ENCODE assay signal across 23 mouse cellular contexts in the genomic region with DNA sequence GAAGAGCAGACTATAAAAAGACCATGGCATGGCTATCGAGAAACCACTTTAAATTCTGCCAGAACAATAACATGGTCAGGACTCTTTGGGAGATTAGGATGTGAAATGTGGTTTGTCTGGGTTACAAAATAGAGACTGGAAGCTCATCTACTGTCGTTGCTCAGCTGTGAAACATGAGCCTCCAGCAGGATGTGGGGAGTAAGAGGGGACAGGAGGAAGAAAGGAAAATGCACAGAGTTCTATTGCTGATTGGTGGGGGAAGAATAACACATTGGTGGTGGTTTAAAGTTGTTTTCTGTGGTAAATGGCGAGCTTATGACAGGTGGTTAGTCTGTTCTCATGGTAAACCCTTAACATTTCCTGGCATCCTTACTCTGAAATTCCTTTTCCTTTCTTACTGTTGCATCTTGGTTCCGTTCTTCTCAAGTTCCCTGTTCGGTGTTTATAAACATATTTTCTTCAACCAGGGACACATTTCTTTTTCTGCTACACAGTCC.
DNase-seq lines count a peak whose midpoint lies in the region; ATAC-seq and TF ChIP-seq lines count a peak whose summit lies in the region.
"Had no signal": no experiment of that assay in that cellular context is flagged by ENCODE, and none has a peak within 500 bp of the region (broad histone marks: within the 10 kb centered on the region; RNA-seq: fewer than 3 reads in every experiment).

No protein-coding gene starts in this region.

- no peak for TF ChIP-seq POLR2A in small intestine, adult 2 months (IDR thresholded peaks at IDR 0.05; ENCODE audit: low read depth, low read length)

- WGBS in small intestine, adult 2 months: 69% methylated on average over 5 of the region's 5 CpGs
- WGBS in forebrain, embryonic 16.5 days: 69% methylated on average over 5 of the region's 5 CpGs

- peak; percentile 69 for ATAC-seq in common myeloid progenitor, adult 5-6 weeks (replicated peaks; ENCODE audit: low read depth, poor library complexity, severe bottlenecking)
- ATAC-seq in forebrain, embryonic 16.5 days: no peak
- ATAC-seq: forebrain, embryonic 14.5 days; Patski had no signal

- H3K27me3 ChIP-seq in small intestine, adult 2 months (ENCODE audit: control insufficient read depth, insufficient read depth, low read length): no peaks in the 10 kb centered on the region
- no peaks in the 10 kb centered on the region for H3K27me3 ChIP-seq in forebrain, embryonic 16.5 days (replicated peaks; ENCODE audit: control insufficient read depth, insufficient read depth, low read length)
- H3K27me3 ChIP-seq: CH12.LX; embryonic facial prominence, embryonic 12.5 days; embryonic facial prominence, embryonic 15.5 days; heart, embryonic 13.5 days; hindbrain, embryonic 12.5 days; hindbrain, embryonic 15.5 days; Patski had no signal

- H3K4me1 ChIP-seq in small intestine, adult 2 months (ENCODE audit: control insufficient read depth, insufficient read depth, insufficient read length, low read length): peaks cover 19% of the 10 kb centered on the region
- no peaks in the 10 kb centered on the region for H3K4me1 ChIP-seq in forebrain, embryonic 16.5 days (replicated peaks; ENCODE audit: control insufficient read depth, insufficient read depth, low read length)
- H3K4me1 ChIP-seq: embryonic facial prominence, embryonic 15.5 days; hindbrain, embryonic 12.5 days had no signal

- no peaks in the 10 kb centered on the region for H3K36me3 ChIP-seq in small intestine, adult 2 months (ENCODE audit: control insufficient read depth, insufficient read depth, low read length)
- H3K36me3 ChIP-seq in forebrain, embryonic 16.5 days (ENCODE audit: control insufficient read depth, insufficient read depth): no peaks in the 10 kb centered on the region
- H3K36me3 ChIP-seq: embryonic facial prominence, embryonic 12.5 days; embryonic facial prominence, embryonic 15.5 days; G1E; heart, embryonic 10.5 days; heart, embryonic 13.5 days; hindbrain, embryonic 12.5 days; hindbrain, embryonic 15.5 days had no signal

- no peaks in the 10 kb centered on the region for H3K9me3 ChIP-seq in forebrain, embryonic 16.5 days (ENCODE audit: control insufficient read depth, low read length)
- H3K9me3 ChIP-seq: embryonic facial prominence, embryonic 12.5 days; embryonic facial prominence, embryonic 15.5 days; heart, embryonic 10.5 days; hindbrain, embryonic 12.5 days; hindbrain, embryonic 15.5 days had no signal

- H3K9ac ChIP-seq in forebrain, embryonic 16.5 days (replicated peaks; ENCODE audit: low read depth, low read length): no peak overlapping the region
- H3K9ac ChIP-seq: embryonic facial prominence, embryonic 12.5 days; embryonic facial prominence, embryonic 15.5 days; heart, embryonic 13.5 days; hindbrain, embryonic 12.5 days; hindbrain, embryonic 15.5 days had no signal

- DNase-seq in thymus, postnatal 0 days (ENCODE audit: low spot score): peak; percentile 25
- no peak for DNase-seq in thymus, postnatal 10 days (ENCODE audit: low spot score in 2 of 2)
- DNase-seq in urinary bladder, postnatal 14 days (ENCODE audit: low spot score): no peak
- DNase-seq: adrenal gland, postnatal 10 days; adrenal gland, postnatal 36 days; cerebellum, adult 18-20 months; cerebellum, adult 9-10 months; cerebellum, postnatal 14 days; gastrocnemius, postnatal 25 days; heart, adult 2 months had no signal

- no peak for TF ChIP-seq CTCF in small intestine, adult 2 months (IDR thresholded peaks at IDR 0.05; ENCODE audit: extremely low read depth, insufficient read length, insufficient replicate concordance, low read depth, low read length)

- no peak overlapping the region for H3K4me3 ChIP-seq in small intestine, adult 2 months (ENCODE audit: low read depth, low read length)
- no peak overlapping the region for H3K4me3 ChIP-seq in forebrain, embryonic 16.5 days (replicated peaks; ENCODE audit: low read length)
- H3K4me3 ChIP-seq: embryonic facial prominence, embryonic 12.5 days; embryonic facial prominence, embryonic 15.5 days; heart, adult 2 months; heart, embryonic 10.5 days; heart, embryonic 13.5 days; hindbrain, embryonic 12.5 days; hindbrain, embryonic 15.5 days had no signal

- H3K27ac ChIP-seq in small intestine, adult 2 months (ENCODE audit: insufficient read depth, low read depth, low read length): peak overlapping the region; percentile 45; the same call in 1 of the 2 replicates
- no peak overlapping the region for H3K27ac ChIP-seq in forebrain, embryonic 16.5 days (ENCODE audit: low read length)
- H3K27ac ChIP-seq: embryonic facial prominence, embryonic 12.5 days; embryonic facial prominence, embryonic 15.5 days; heart, adult 2 months; heart, embryonic 10.5 days; heart, embryonic 13.5 days; hindbrain, embryonic 12.5 days; hindbrain, embryonic 15.5 days had no signal

- H3K4me2 ChIP-seq in forebrain, embryonic 16.5 days (ENCODE audit: low read length): no peak overlapping the region
- H3K4me2 ChIP-seq: embryonic facial prominence, embryonic 12.5 days; embryonic facial prominence, embryonic 15.5 days; heart, embryonic 13.5 days; hindbrain, embryonic 12.5 days; hindbrain, embryonic 15.5 days had no signal
